Mouse (Mus musculus): ENCODE results near the gene Retnlg. TPM values are rescaled to one million over a fixed set of nuclear protein-coding genes. Genes with fewer than 3 reads are reported as not detected.

The Retnlg gene
- polyA plus RNA-seq, 1 experiment = 46.2 TPM

- WGBS = 53% methylated on average over 1 of the region's 1 CpGs
- Histone ChIP-seq H3K4me3 (replicated peaks; ENCODE audit: extremely low read depth, low read depth, low read length) (no peak overlapping the region), H3K4me1 (ENCODE audit: control insufficient read depth, insufficient read depth, low read length) (no peaks in the 10 kb centered on the region)
- no peak for DNase-seq
- TF ChIP-seq POLR2A (IDR thresholded peaks at IDR 0.05; ENCODE audit: borderline replicate concordance, extremely low read depth, low read depth, low read length) = no peak
- TF ChIP-seq CTCF (IDR thresholded peaks at IDR 0.05; ENCODE audit: insufficient read depth, low read length) = no peak
These were observed 3.8 kb upstream of the Retnlg start for GRCm38 (mm10) chr16:48868663-48869062.

- no peak for DNase-seq
These were observed 2.8 kb upstream of the Retnlg start for GRCm38 (mm10) chr16:48869671-48870070.

GRCm38 (mm10) chr16:48871754-48872153 is 667 bp upstream of the Retnlg start:
- no peak for DNase-seq
- TF ChIP-seq POLR2A (IDR thresholded peaks at IDR 0.05; ENCODE audit: borderline replicate concordance, extremely low read depth, low read depth, low read length) (no peak), CTCF (IDR thresholded peaks at IDR 0.05; ENCODE audit: insufficient read depth, low read length) (no peak)
- WGBS = 88% methylated on average over 1 of the region's 1 CpGs
- Histone ChIP-seq H3K4me1 (ENCODE audit: control insufficient read depth, insufficient read depth, low read length) (no peaks in the 10 kb centered on the region), H3K4me3 (replicated peaks; ENCODE audit: extremely low read depth, low read depth, low read length) (no peak overlapping the region)

More at GRCm38 (mm10) chr16:48869671-48870070, 2.8 kb upstream of the Retnlg start:
- TF ChIP-seq CTCF (IDR thresholded peaks at IDR 0.05; ENCODE audit: insufficient read depth, low read length) (no peak), POLR2A (IDR thresholded peaks at IDR 0.05; ENCODE audit: borderline replicate concordance, extremely low read depth, low read depth, low read length) (no peak)
- Histone ChIP-seq H3K4me3 (replicated peaks; ENCODE audit: extremely low read depth, low read depth, low read length) (no peak overlapping the region), H3K4me1 (ENCODE audit: control insufficient read depth, insufficient read depth, low read length) (no peaks in the 10 kb centered on the region)
- 76% methylated on average over 3 of the region's 3 CpGs for WGBS

GRCm38 (mm10) chr16:48890733-48891132 is 18.3 kb downstream of the Retnlg start:
- no peak overlapping the region for H3K4me3 ChIP-seq (replicated peaks; ENCODE audit: extremely low read depth, low read depth, low read length)
- TF ChIP-seq POLR2A (IDR thresholded peaks at IDR 0.05; ENCODE audit: borderline replicate concordance, extremely low read depth, low read depth, low read length) (no peak), CTCF (IDR thresholded peaks at IDR 0.05; ENCODE audit: insufficient read depth, low read length) (no peak)
- H3K4me1 ChIP-seq (ENCODE audit: control insufficient read depth, insufficient read depth, low read length) = no peaks in the 10 kb centered on the region
- no peak for DNase-seq
- whole genome bisulfite sequencing = 34% methylated on average over 2 of the region's 2 CpGs

- no peak overlapping the region for H3K4me3 ChIP-seq (replicated peaks; ENCODE audit: extremely low read depth, low read depth, low read length)
- 63% methylated on average over 1 of the region's 1 CpGs for WGBS
- no peak for TF ChIP-seq POLR2A (IDR thresholded peaks at IDR 0.05; ENCODE audit: borderline replicate concordance, extremely low read depth, low read depth, low read length)
- no peak for TF ChIP-seq CTCF (IDR thresholded peaks at IDR 0.05; ENCODE audit: insufficient read depth, low read length)
These were observed 27.4 kb downstream of the Retnlg start for GRCm38 (mm10) chr16:48899868-48900267.

GRCm38 (mm10) chr16:48911184-48911583 is 38.8 kb downstream of the Retnlg start:
- Histone ChIP-seq H3K4me1 (ENCODE audit: control insufficient read depth, insufficient read depth, low read length) (no peaks in the 10 kb centered on the region), H3K4me3 (replicated peaks; ENCODE audit: extremely low read depth, low read depth, low read length) (no peak overlapping the region)
- no peak for DNase-seq
- WGBS = 95% methylated on average over 1 of the region's 1 CpGs
- no peak for TF ChIP-seq CTCF (IDR thresholded peaks at IDR 0.05; ENCODE audit: insufficient read depth, low read length)
- TF ChIP-seq POLR2A (IDR thresholded peaks at IDR 0.05; ENCODE audit: borderline replicate concordance, extremely low read depth, low read depth, low read length) = no peak

More at GRCm38 (mm10) chr16:48899868-48900267, 27.4 kb downstream of the Retnlg start:
- DNase-seq = no peak
- H3K4me1 ChIP-seq (ENCODE audit: control insufficient read depth, insufficient read depth, low read length) = no peaks in the 10 kb centered on the region

GRCm38 (mm10) chr16:48913206-48913605 is 40.8 kb downstream of the Retnlg start:
- TF ChIP-seq POLR2A (IDR thresholded peaks at IDR 0.05; ENCODE audit: borderline replicate concordance, extremely low read depth, low read depth, low read length) = no peak
- TF ChIP-seq CTCF (IDR thresholded peaks at IDR 0.05; ENCODE audit: insufficient read depth, low read length) = no peak
- no peak overlapping the region for H3K4me3 ChIP-seq (replicated peaks; ENCODE audit: extremely low read depth, low read depth, low read length)
- WGBS = 85% methylated on average over 3 of the region's 3 CpGs
- DNase-seq = no peak
- no peaks in the 10 kb centered on the region for H3K4me1 ChIP-seq (ENCODE audit: control insufficient read depth, insufficient read depth, low read length)

- no peak for TF ChIP-seq POLR2A (IDR thresholded peaks at IDR 0.05; ENCODE audit: borderline replicate concordance, extremely low read depth, low read depth, low read length)
- TF ChIP-seq CTCF (IDR thresholded peaks at IDR 0.05; ENCODE audit: insufficient read depth, low read length) = no peak
- Histone ChIP-seq H3K4me3 (replicated peaks; ENCODE audit: extremely low read depth, low read depth, low read length) (no peak overlapping the region), H3K4me1 (ENCODE audit: control insufficient read depth, insufficient read depth, low read length) (no peaks in the 10 kb centered on the region)
- no peak for DNase-seq
- 51% methylated on average over 1 of the region's 1 CpGs for WGBS
These were observed 51.3 kb downstream of the Retnlg start for GRCm38 (mm10) chr16:48923724-48924123.

Other genes with a start within 250 kb of the Retnlg start
- gene Trat1, start 100.6 kb upstream of the Retnlg start, polyA plus RNA-seq (2012; rRNA removed) = 0.11 and 0.30 TPM in 2 replicates
- not detected in 2 replicates for gene Retnlb, start 55.8 kb upstream of the Retnlg start, polyA plus RNA-seq (2012; rRNA removed)
- gene Retnla, start 30.1 kb upstream of the Retnlg start, polyA plus RNA-seq (2012; rRNA removed) = 105 and 219 TPM in 2 replicates
- 1.8 and 2.3 TPM in 2 replicates for gene Dzip3, start 121.5 kb downstream of the Retnlg start, polyA plus RNA-seq (2012; rRNA removed)
- 0.19 and 0.69 TPM in 2 replicates for gene Cip2a, start 121.6 kb downstream of the Retnlg start, polyA plus RNA-seq (2012; rRNA removed)
- not detected in 2 replicates for gene Myh15, start 184.9 kb downstream of the Retnlg start, polyA plus RNA-seq (2012; rRNA removed)

All from lung, adult 2 months (tissue).